Mouse (Mus musculus) gonadal fat pad, adult 2 months (tissue): ENCODE data around the gene Selenov. TPM values are rescaled to one million over a fixed set of nuclear protein-coding genes. Genes with fewer than 3 reads are reported as not detected.

Experiments used
- polyA plus RNA-seq: library from polyadenylated mRNA; depleted of rRNA; stranded (reverse); fragments of >200 nt; gene quantifications from 2 replicates; pipeline ENCODE4 v1.2.3, GENCODE M21; 2012; rRNA removed

Gene Selenov
- polyA plus RNA-seq, 1 experiment: 1.0 TPM

Other genes with a start within 250 kb of the Selenov start
- gene Psmc4, start 241.1 kb downstream of the Selenov start, polyA plus RNA-seq: 128 and 143 TPM in 2 replicates
- 1.3 and 1.5 TPM in 2 replicates for gene Fcgbp, start 219.9 kb downstream of the Selenov start, polyA plus RNA-seq
- gene 9530053A07Rik, start 161.7 kb downstream of the Selenov start, polyA plus RNA-seq: 0.22 and 0.36 TPM in 2 replicates
- gene Fbl, start 121.5 kb downstream of the Selenov start, polyA plus RNA-seq: 34.6 and 54.2 TPM in 2 replicates
- 23.6 and 30.9 TPM in 2 replicates for gene Dyrk1b, start 111.7 kb downstream of the Selenov start, polyA plus RNA-seq
- 6.4 and 7.2 TPM in 2 replicates for gene Eid2, start 23.3 kb downstream of the Selenov start, polyA plus RNA-seq
- gene Eid2b, start 13.4 kb downstream of the Selenov start, polyA plus RNA-seq: 7.9 and 11.4 TPM in 2 replicates
- 0.11 TPM in 2 replicates for gene Dll3, start 11.1 kb upstream of the Selenov start, polyA plus RNA-seq
- gene Timm50, start 20.9 kb upstream of the Selenov start, polyA plus RNA-seq: 81.9 and 89.8 TPM in 2 replicates
- gene Supt5, start 47.6 kb upstream of the Selenov start, polyA plus RNA-seq: 106 and 108 TPM in 2 replicates
- gene Rps16, start 59.5 kb upstream of the Selenov start, polyA plus RNA-seq: 901 and 971 TPM in 2 replicates
- gene Plekhg2, start 81.4 kb upstream of the Selenov start, polyA plus RNA-seq: 21.5 and 25.0 TPM in 2 replicates
- gene Zfp36, start 89.1 kb upstream of the Selenov start, polyA plus RNA-seq: 37.7 and 40.8 TPM in 2 replicates
- gene Med29, start 101.5 kb upstream of the Selenov start, polyA plus RNA-seq: 49.8 and 58.9 TPM in 2 replicates
- 78.0 and 96.3 TPM in 2 replicates for gene Paf1, start 101.8 kb upstream of the Selenov start, polyA plus RNA-seq
- gene Gmfg, start 146.3 kb upstream of the Selenov start, polyA plus RNA-seq: 8.6 and 10.3 TPM in 2 replicates
- 6.6 and 7.1 TPM in 2 replicates for gene Lrfn1, start 160.8 kb upstream of the Selenov start, polyA plus RNA-seq
- not detected in 2 replicates for gene Ifnl2, start 219.3 kb upstream of the Selenov start, polyA plus RNA-seq
- not detected in 2 replicates for gene Ifnl3, start 231.7 kb upstream of the Selenov start, polyA plus RNA-seq
- gene Sycn, start 249.7 kb upstream of the Selenov start, polyA plus RNA-seq: 0.86 and 6.9 TPM in 2 replicates